Mouse (Mus musculus): Measurements from ENCODE around the gene Fam169b.

- no peak for TF ChIP-seq CTCF (IDR thresholded peaks at IDR 0.05; ENCODE audit: low read depth)
- no peak for TF ChIP-seq EP300 (IDR thresholded peaks at IDR 0.05; ENCODE audit: low read depth)
Observed at GRCm38 (mm10) chr7:68365711-68366110, 92.1 kb downstream of the Fam169b start.

Data from heart, postnatal 0 days (tissue).